Mouse (Mus musculus) natural killer cell, adult 2 months (primary cell): ENCODE measurements around the gene Tram2.
A peak's percentile ranks its signal among the peaks of the same experiment; 100 is the strongest.

Source experiments
- DNase-seq, 2 experiments: peaks; one replicate each; pipeline ENCODE4 v3.0.0; 2022; ENCODE audit warnings: low spot score in 2 of 2

The Tram2 gene

GRCm38 (mm10) chr1:21079217-21079773 is at the start of gene Tram2:
Gene Tram2 (minus strand): TSS chr1:21079229.
- DNase-seq: peak; percentile 90 to 93

GRCm38 (mm10) chr1:21124713-21125336 is 45.8 kb upstream of the Tram2 start:
- no peak for DNase-seq

GRCm38 (mm10) chr1:21103784-21104183 is 24.8 kb upstream of the Tram2 start:
- no peak for DNase-seq

- DNase-seq: peak; percentile 13 to 44
These were observed 22.4 kb upstream of the Tram2 start for GRCm38 (mm10) chr1:21101221-21102006.

- no peak for DNase-seq
These were observed 21.7 kb upstream of the Tram2 start for GRCm38 (mm10) chr1:21100726-21101125.

- no peak for DNase-seq
These were observed 18.3 kb upstream of the Tram2 start for GRCm38 (mm10) chr1:21097001-21097989.

GRCm38 (mm10) chr1:21094644-21095215 is 15.7 kb upstream of the Tram2 start:
- no peak for DNase-seq

GRCm38 (mm10) chr1:21089661-21090117 is 10.7 kb upstream of the Tram2 start:
- DNase-seq: no peak

- no peak for DNase-seq
These were observed 7.3 kb upstream of the Tram2 start for GRCm38 (mm10) chr1:21086291-21086690.

GRCm38 (mm10) chr1:21084661-21085060 is 5.6 kb upstream of the Tram2 start:
- no peak for DNase-seq

- DNase-seq: no peak
These were observed 1.3 kb upstream of the Tram2 start for GRCm38 (mm10) chr1:21080362-21080761.

- DNase-seq: peak; percentile 11 to 25
These were observed 381 bp downstream of the Tram2 start for GRCm38 (mm10) chr1:21078481-21079214.

GRCm38 (mm10) chr1:21077619-21078018 is 1.4 kb downstream of the Tram2 start:
- no peak for DNase-seq

GRCm38 (mm10) chr1:21077191-21077590 is 1.8 kb downstream of the Tram2 start:
- DNase-seq: peak in 1 of 2 experiments; percentile 8

- no peak for DNase-seq
These were observed 3.0 kb downstream of the Tram2 start for GRCm38 (mm10) chr1:21075986-21076495.

- no peak for DNase-seq
These were observed 4.8 kb downstream of the Tram2 start for GRCm38 (mm10) chr1:21074231-21074630.

- DNase-seq: no peak
These were observed 6.1 kb downstream of the Tram2 start for GRCm38 (mm10) chr1:21072875-21073444.

GRCm38 (mm10) chr1:21070658-21071057 is 8.4 kb downstream of the Tram2 start:
- no peak for DNase-seq

GRCm38 (mm10) chr1:21069830-21070522 is 9.1 kb downstream of the Tram2 start:
- no peak for DNase-seq
